Mouse (Mus musculus) liver, adult 2 months (tissue): Measurements from ENCODE around the gene Pdpk1.

Source experiments
- CTCF ChIP-seq: fragments of 200-500 bp; IDR thresholded peaks from 2 replicates; pipeline ENCODE4 v1.5.1; 2011; ENCODE audit warnings: low read depth, low read length, control low read depth
- POLR2A ChIP-seq: fragments of 200-500 bp; IDR thresholded peaks from 2 replicates; pipeline ENCODE4 v1.6.1; 2011; ENCODE audit warnings: low read length, control low read depth; ENCODE audit not compliant: insufficient read depth; ENCODE audit errors: extremely low read depth

- TF ChIP-seq CTCF (no peak), POLR2A (no peak)
These were observed 46.5 kb upstream of the Pdpk1 start for GRCm38 (mm10) chr17:24197032-24197824.
